20 mouse cellular contexts compared by ENCODE assay signal in genomic region chr1:151879308-151879850, GRCm38 (mm10).
A peak's percentile ranks its signal among the peaks of the same experiment; 100 is the strongest.
DNase-seq lines count a peak whose midpoint lies in the region; ATAC-seq and TF ChIP-seq lines count a peak whose summit lies in the region.
"Had no signal": no experiment of that assay in that cellular context is flagged by ENCODE, and none has a peak within 500 bp of the region (broad histone marks: within the 10 kb centered on the region; RNA-seq: fewer than 3 reads in every experiment).

No protein-coding gene starts in this region.

- H3K27me3 ChIP-seq in heart, embryonic 15.5 days: no peaks in the 10 kb centered on the region
- H3K27me3 ChIP-seq in heart, adult 2 months (ENCODE audit: control insufficient read depth, insufficient read depth, low read length): no peaks in the 10 kb centered on the region
- H3K27me3 ChIP-seq in E14TG2a.4 (ENCODE audit: insufficient read depth, low read length): no peaks in the 10 kb centered on the region
- H3K27me3 ChIP-seq: heart, embryonic 12.5 days; hindbrain, embryonic 12.5 days had no signal

- H3K36me3 ChIP-seq in heart, embryonic 15.5 days: no peaks in the 10 kb centered on the region
- H3K36me3 ChIP-seq in heart, adult 2 months (ENCODE audit: control insufficient read depth, insufficient read depth, low read length): no peaks in the 10 kb centered on the region
- H3K36me3 ChIP-seq in E14TG2a.4 (ENCODE audit: insufficient read depth, low read length): no peaks in the 10 kb centered on the region
- H3K36me3 ChIP-seq: heart, embryonic 12.5 days; hindbrain, embryonic 12.5 days had no signal

- no peak for TF ChIP-seq POLR2A in heart, adult 2 months (IDR thresholded peaks at IDR 0.05; ENCODE audit: insufficient read depth, low read depth, low read length)

- 0 out of 2 replicates have a peak overlapping the region, but pooled peaks have one; percentile 0 for H3K4me2 ChIP-seq in heart, embryonic 15.5 days
- H3K4me2 ChIP-seq: hindbrain, embryonic 12.5 days had no signal

- WGBS in heart, embryonic 15.5 days: 80% methylated on average over 11 of the region's 11 CpGs
- WGBS in heart, adult 2 months: 92% methylated on average over 11 of the region's 11 CpGs

- no peak overlapping the region for H3K4me3 ChIP-seq in heart, embryonic 15.5 days
- no peak overlapping the region for H3K4me3 ChIP-seq in heart, adult 2 months
- H3K4me3 ChIP-seq in E14TG2a.4 (replicated peaks; ENCODE audit: low read length): peak overlapping the region; percentile 78
- H3K4me3 ChIP-seq: erythroblast, embryonic 14.5 days; heart, embryonic 12.5 days; hindbrain, embryonic 12.5 days; megakaryocyte, embryonic 14.5 days; myocyte had no signal

- peak; percentile 37 for DNase-seq in cerebellum, adult 11-12 months
- DNase-seq in cerebellum, adult 11 months: no peak
- DNase-seq in heart, adult 2 months: no peak
- peak; percentile 37 to 39 for DNase-seq in cerebellum, postnatal 14 days
- no peak for DNase-seq in liver
- DNase-seq in gastrocnemius, postnatal 14 days: no peak
- DNase-seq: adrenal gland, adult 8-10 months; forebrain, postnatal 0 days; gastrocnemius, postnatal 10 days; kidney, postnatal 14 days had no signal

- no peak for TF ChIP-seq CTCF in heart, adult 2 months (IDR thresholded peaks at IDR 0.05)
- TF ChIP-seq CTCF in E14TG2a.4 (conservative IDR thresholded peaks at IDR 0.05; ENCODE audit: low read length): no peak

- no peak overlapping the region for H3K9ac ChIP-seq in heart, embryonic 15.5 days
- no peak overlapping the region for H3K9ac ChIP-seq in heart, adult 2 months (ENCODE audit: low read depth, low read length)
- H3K9ac ChIP-seq: forebrain, postnatal 0 days; heart, embryonic 12.5 days; hindbrain, embryonic 12.5 days; liver, embryonic 14.5 days had no signal

- intact Hi-C loops in heart, adult 2 months (cut with DNase I): no loop called here
- intact Hi-C loops in gastrocnemius, postnatal 14 days (cut with DNase I; ENCODE audit: low total_unique reads): no loop called here

- H3K79me2 ChIP-seq in heart, adult 2 months (replicated peaks; ENCODE audit: control insufficient read depth, insufficient read depth, low read length): no peaks in the 10 kb centered on the region

- no peak for TF ChIP-seq EP300 in heart, adult 2 months (IDR thresholded peaks at IDR 0.05; ENCODE audit: insufficient read depth, low read depth, low read length)

- H3K4me1 ChIP-seq in heart, embryonic 15.5 days (replicated peaks): peaks cover 14% of the 10 kb centered on the region
- peaks cover 3% of the 10 kb centered on the region; the same call in 1 of the 2 replicates for H3K4me1 ChIP-seq in heart, adult 2 months (ENCODE audit: control insufficient read depth, insufficient read depth, low read length)
- H3K4me1 ChIP-seq in E14TG2a.4 (replicated peaks; ENCODE audit: low read depth, low read length): peaks cover 73% of the 10 kb centered on the region

- ATAC-seq in heart, embryonic 15.5 days (replicated peaks; ENCODE audit: insufficient number of reproducible peaks, insufficient read depth, low FRiP score, low read depth): no peak
- ATAC-seq: intestine, embryonic 16.5 days; lung, postnatal 0 days had no signal

- no peaks in the 10 kb centered on the region for H3K9me3 ChIP-seq in heart, embryonic 15.5 days (replicated peaks)
- no peaks in the 10 kb centered on the region for H3K9me3 ChIP-seq in E14TG2a.4 (ENCODE audit: low read length)
- H3K9me3 ChIP-seq: heart, embryonic 12.5 days; hindbrain, embryonic 12.5 days; megakaryocyte, embryonic 14.5 days had no signal

- H3K27ac ChIP-seq in heart, embryonic 15.5 days: no peak overlapping the region
- H3K27ac ChIP-seq in heart, adult 2 months: no peak overlapping the region
- H3K27ac ChIP-seq: hindbrain, embryonic 12.5 days; liver, embryonic 14.5 days had no signal

Comparison
In these comparisons a context has a peak if more than half of its experiments do, and no peak if none do; other contexts are left out.
1. DNase-seq: peak in cerebellum, adult 11-12 months (single experiment) and cerebellum, postnatal 14 days (2 of 2); none in cerebellum, adult 11 months (single experiment), heart, adult 2 months (0 of 2), liver (single experiment) and gastrocnemius, postnatal 14 days (single experiment).